8 mouse cellular contexts compared by ENCODE assay signal in genomic region chr7:30859290-30859634, GRCm38 (mm10). TPM values are rescaled to one million over a fixed set of nuclear protein-coding genes. Genes with fewer than 3 reads are reported as not detected.
A peak's percentile ranks its signal among the peaks of the same experiment; 100 is the strongest.
DNase-seq lines count a peak whose midpoint lies in the region; ATAC-seq and TF ChIP-seq lines count a peak whose summit lies in the region.

No protein-coding gene starts in this region.

- TF ChIP-seq EP300 in heart, postnatal 0 days (IDR thresholded peaks at IDR 0.05; ENCODE audit: low read depth), result no peak

- no peak for ATAC-seq in heart, postnatal 0 days (ENCODE audit: insufficient read depth, low read depth)
- ATAC-seq in liver, embryonic 15.5 days (ENCODE audit: insufficient read depth), result 0 out of 2 replicates have a peak, but pooled peaks have one; percentile 25
- ATAC-seq in neural tube, embryonic 14.5 days (ENCODE audit: low read depth), result peak; percentile 77

- H3K4me1 ChIP-seq in heart, postnatal 0 days (ENCODE audit: control insufficient read depth, insufficient read depth), result peaks cover 4% of the 10 kb centered on the region; the same call in 1 of the 2 replicates
- H3K4me1 ChIP-seq in liver, embryonic 15.5 days (replicated peaks), result 0 out of 2 replicates have a peak, but pooled peaks cover 4% of the 10 kb centered on the region
- H3K4me1 ChIP-seq in neural tube, embryonic 14.5 days (ENCODE audit: control insufficient read depth, insufficient read depth, low read length), result no peaks in the 10 kb centered on the region

- H3K27me3 ChIP-seq in heart, postnatal 0 days (ENCODE audit: control insufficient read depth, insufficient read depth, low read length), result peaks cover 17% of the 10 kb centered on the region
- no peaks in the 10 kb centered on the region for H3K27me3 ChIP-seq in liver, embryonic 15.5 days
- no peaks in the 10 kb centered on the region for H3K27me3 ChIP-seq in neural tube, embryonic 14.5 days (ENCODE audit: control insufficient read depth, insufficient read depth, low read length)

- DNase-seq in A20 (ENCODE audit: low read depth, low spot score), result peak; percentile 90
- DNase-seq in adrenal gland, adult 18-20 months (ENCODE audit: low spot score in 2 of 2), result peak; percentile 71 to 74
- peak; percentile 57 for DNase-seq in embryo, embryonic 11.5 days (ENCODE audit: low read depth, low spot score)
- peak; percentile 26 for DNase-seq in heart, postnatal 0 days (ENCODE audit: low spot score)
- peak; percentile 79 to 93 for DNase-seq in kidney, postnatal 36 days
- peak; percentile 92 for DNase-seq in testis, postnatal 10 days (ENCODE audit: low spot score)

- peak; percentile 73 for TF ChIP-seq CTCF in heart, postnatal 0 days (IDR thresholded peaks at IDR 0.05; ENCODE audit: low read depth)

- no peak overlapping the region for H3K9ac ChIP-seq in heart, postnatal 0 days (replicated peaks; ENCODE audit: low read depth, low read length)
- no peak overlapping the region for H3K9ac ChIP-seq in liver, embryonic 15.5 days
- no peak overlapping the region for H3K9ac ChIP-seq in neural tube, embryonic 14.5 days (replicated peaks; ENCODE audit: low read depth, low read length)

- H3K4me3 ChIP-seq in heart, postnatal 0 days (ENCODE audit: low read depth, low read length), result no peak overlapping the region
- H3K4me3 ChIP-seq in liver, embryonic 15.5 days (replicated peaks), result no peak overlapping the region
- no peak overlapping the region for H3K4me3 ChIP-seq in neural tube, embryonic 14.5 days (ENCODE audit: low read depth, low read length)

- H3K36me3 ChIP-seq in heart, postnatal 0 days (replicated peaks; ENCODE audit: control insufficient read depth, insufficient read depth, low read length), result no peaks in the 10 kb centered on the region
- no peaks in the 10 kb centered on the region for H3K36me3 ChIP-seq in liver, embryonic 15.5 days (replicated peaks)
- no peaks in the 10 kb centered on the region for H3K36me3 ChIP-seq in neural tube, embryonic 14.5 days (ENCODE audit: control insufficient read depth, insufficient read depth, low read length)

- no peak overlapping the region for H3K27ac ChIP-seq in heart, postnatal 0 days (ENCODE audit: low read depth)
- H3K27ac ChIP-seq in liver, embryonic 15.5 days (replicated peaks), result no peak overlapping the region
- H3K27ac ChIP-seq in neural tube, embryonic 14.5 days (ENCODE audit: low read depth, low read length), result no peak overlapping the region

- no peak overlapping the region for H3K4me2 ChIP-seq in heart, postnatal 0 days (ENCODE audit: low read depth, low read length)
- H3K4me2 ChIP-seq in liver, embryonic 15.5 days, result no peak overlapping the region
- no peak overlapping the region; the same call in 1 of the 2 replicates for H3K4me2 ChIP-seq in neural tube, embryonic 14.5 days (ENCODE audit: low read depth, low read length)

- no peaks in the 10 kb centered on the region for H3K9me3 ChIP-seq in heart, postnatal 0 days (replicated peaks; ENCODE audit: control insufficient read depth, low read length)
- no peaks in the 10 kb centered on the region for H3K9me3 ChIP-seq in liver, embryonic 15.5 days (replicated peaks)
- H3K9me3 ChIP-seq in neural tube, embryonic 14.5 days (ENCODE audit: control insufficient read depth, low read length), result no peaks in the 10 kb centered on the region

RNA-seq across cellular contexts. Expression of gene Ffar1, which starts 2.1 kb away (rescaled TPM):
- total RNA-seq in adrenal gland, adult 18-20 months (2021), result not detected
- total RNA-seq in heart, postnatal 0 days (2014; rRNA removed; ENCODE audit: low replicate concordance), result not detected in 2 replicates
- polyA plus RNA-seq in heart, postnatal 0 days (2015; fragmentation: Nextera tagmentation; extraction: Ambion mirVana), result not detected in 2 replicates
- polyA plus RNA-seq in liver, embryonic 15.5 days (2015; fragmentation: Nextera tagmentation; extraction: Ambion mirVana), result not detected in 2 replicates
- polyA plus RNA-seq in neural tube, embryonic 14.5 days (2014; fragmentation: Nextera tagmentation; extraction: Ambion mirVana), result not detected in 2 replicates

RNA-seq across cellular contexts. Expression of gene Ffar3, which starts 3.3 kb away (rescaled TPM):
- under 1 TPM; 0.23 to 0.26 TPM for total RNA-seq in adrenal gland, adult 18-20 months (2021)
- not detected in 2 replicates for total RNA-seq in heart, postnatal 0 days (2014; rRNA removed; ENCODE audit: low replicate concordance)
- not detected in 2 replicates for polyA plus RNA-seq in heart, postnatal 0 days (2015; fragmentation: Nextera tagmentation; extraction: Ambion mirVana)
- not detected in 2 replicates for polyA plus RNA-seq in liver, embryonic 15.5 days (2015; fragmentation: Nextera tagmentation; extraction: Ambion mirVana)
- polyA plus RNA-seq in neural tube, embryonic 14.5 days (2014; fragmentation: Nextera tagmentation; extraction: Ambion mirVana), result not detected in 2 replicates

RNA-seq across cellular contexts. Expression of gene Cd22, which starts 20.9 kb away (rescaled TPM):
- total RNA-seq in adrenal gland, adult 18-20 months (2021), result under 1 TPM; 0.70 TPM
- not detected in 2 replicates for total RNA-seq in heart, postnatal 0 days (2014; rRNA removed; ENCODE audit: low replicate concordance)
- 0.08 and 0.23 TPM in 2 replicates for polyA plus RNA-seq in heart, postnatal 0 days (2015; fragmentation: Nextera tagmentation; extraction: Ambion mirVana)
- polyA plus RNA-seq in liver, embryonic 15.5 days (2015; fragmentation: Nextera tagmentation; extraction: Ambion mirVana), result 0.81 and 0.86 TPM in 2 replicates
- polyA plus RNA-seq in neural tube, embryonic 14.5 days (2014; fragmentation: Nextera tagmentation; extraction: Ambion mirVana), result not detected in 2 replicates

RNA-seq across cellular contexts. Expression of gene Ffar2, which starts 35.7 kb away (rescaled TPM):
- 10 to 100 TPM in 1 of 2 experiments, 1 to 10 TPM in 1; 1.6 to 10.5 TPM for total RNA-seq in adrenal gland, adult 18-20 months (2021)
- total RNA-seq in heart, postnatal 0 days (2014; rRNA removed; ENCODE audit: low replicate concordance), result not detected in 2 replicates
- polyA plus RNA-seq in heart, postnatal 0 days (2015; fragmentation: Nextera tagmentation; extraction: Ambion mirVana), result 0.05 TPM in 2 replicates
- polyA plus RNA-seq in liver, embryonic 15.5 days (2015; fragmentation: Nextera tagmentation; extraction: Ambion mirVana), result 0.94 and 1.2 TPM in 2 replicates
- polyA plus RNA-seq in neural tube, embryonic 14.5 days (2014; fragmentation: Nextera tagmentation; extraction: Ambion mirVana), result 0.24 and 0.35 TPM in 2 replicates

RNA-seq across cellular contexts. Expression of gene Mag, which starts 55.4 kb away (rescaled TPM):
- under 1 TPM; 0.38 to 0.40 TPM for total RNA-seq in adrenal gland, adult 18-20 months (2021)
- 0.38 and 1.2 TPM in 2 replicates for total RNA-seq in heart, postnatal 0 days (2014; rRNA removed; ENCODE audit: low replicate concordance)
- 0.07 and 0.10 TPM in 2 replicates for polyA plus RNA-seq in heart, postnatal 0 days (2015; fragmentation: Nextera tagmentation; extraction: Ambion mirVana)
- polyA plus RNA-seq in liver, embryonic 15.5 days (2015; fragmentation: Nextera tagmentation; extraction: Ambion mirVana), result 0.32 and 0.39 TPM in 2 replicates
- 2.4 and 2.5 TPM in 2 replicates for polyA plus RNA-seq in neural tube, embryonic 14.5 days (2014; fragmentation: Nextera tagmentation; extraction: Ambion mirVana)

Comparison
In these comparisons a context has a peak if more than half of its experiments do, and no peak if none do; other contexts are left out.
1. DNase-seq: peak in every context shown above with its lines; median percentile 92 in testis, postnatal 10 days; 90 in A20; 86 in kidney, postnatal 36 days; 72 in adrenal gland, adult 18-20 months; 57 in embryo, embryonic 11.5 days; 26 in heart, postnatal 0 days.